ENCODE assay signal across 13 mouse cellular contexts in genomic region chr16:22955397-22956084, GRCm38 (mm10). TPM values are rescaled to one million over a fixed set of nuclear protein-coding genes. Genes with fewer than 3 reads are reported as not detected.
DNase-seq lines count a peak whose midpoint lies in the region; ATAC-seq lines count a peak whose summit lies in the region.
"Had no signal": no experiment of that assay in that cellular context is flagged by ENCODE, and none has a peak within 500 bp of the region (broad histone marks: within the 10 kb centered on the region; RNA-seq: fewer than 3 reads in every experiment).

No protein-coding gene starts in this region.

- WGBS in forebrain, embryonic 12.5 days: 56% methylated on average over 13 of the region's 13 CpGs
- WGBS in forebrain, embryonic 15.5 days: 59% methylated on average over 13 of the region's 13 CpGs
- 50% methylated on average over 13 of the region's 13 CpGs for WGBS in embryonic facial prominence, embryonic 10.5 days
- WGBS in midbrain, embryonic 12.5 days: 50% methylated on average over 13 of the region's 13 CpGs

- H3K27ac ChIP-seq in forebrain, embryonic 12.5 days: peak overlapping the region; percentile 68
- H3K27ac ChIP-seq in forebrain, embryonic 15.5 days (replicated peaks): no peak overlapping the region
- no peak overlapping the region; the same call in 1 of the 2 replicates for H3K27ac ChIP-seq in embryonic facial prominence, embryonic 10.5 days (replicated peaks)
- peak overlapping the region; percentile 61 for H3K27ac ChIP-seq in midbrain, embryonic 12.5 days (replicated peaks)
- H3K27ac ChIP-seq: embryonic facial prominence, embryonic 15.5 days; heart, embryonic 15.5 days; lung, embryonic 15.5 days had no signal

- H3K9ac ChIP-seq in forebrain, embryonic 12.5 days: no peak overlapping the region
- H3K9ac ChIP-seq in forebrain, embryonic 15.5 days (replicated peaks): no peak overlapping the region
- no peak overlapping the region for H3K9ac ChIP-seq in midbrain, embryonic 12.5 days (replicated peaks)
- H3K9ac ChIP-seq: embryonic facial prominence, embryonic 15.5 days; heart, embryonic 15.5 days; lung, embryonic 15.5 days had no signal

- peaks cover 7% of the 10 kb centered on the region; the same call in 1 of the 2 replicates for H3K4me1 ChIP-seq in forebrain, embryonic 12.5 days
- no peaks in the 10 kb centered on the region for H3K4me1 ChIP-seq in forebrain, embryonic 15.5 days
- H3K4me1 ChIP-seq in embryonic facial prominence, embryonic 10.5 days: peaks cover 9% of the 10 kb centered on the region
- peaks cover 3% of the 10 kb centered on the region; the same call in 1 of the 2 replicates for H3K4me1 ChIP-seq in midbrain, embryonic 12.5 days
- H3K4me1 ChIP-seq: embryonic facial prominence, embryonic 15.5 days; heart, embryonic 15.5 days; lung, embryonic 15.5 days had no signal

- no peak overlapping the region for H3K4me3 ChIP-seq in forebrain, embryonic 12.5 days (replicated peaks)
- no peak overlapping the region for H3K4me3 ChIP-seq in forebrain, embryonic 15.5 days
- no peak overlapping the region for H3K4me3 ChIP-seq in embryonic facial prominence, embryonic 10.5 days
- H3K4me3 ChIP-seq in midbrain, embryonic 12.5 days: no peak overlapping the region
- H3K4me3 ChIP-seq: embryonic facial prominence, embryonic 15.5 days; heart, embryonic 15.5 days; lung, embryonic 15.5 days had no signal

- H3K4me2 ChIP-seq in forebrain, embryonic 12.5 days: peak overlapping the region; percentile 22; the same call in 1 of the 2 replicates
- no peak overlapping the region for H3K4me2 ChIP-seq in forebrain, embryonic 15.5 days (replicated peaks)
- peak overlapping the region; percentile 31 for H3K4me2 ChIP-seq in midbrain, embryonic 12.5 days (replicated peaks)
- H3K4me2 ChIP-seq: embryonic facial prominence, embryonic 15.5 days; heart, embryonic 15.5 days; lung, embryonic 15.5 days had no signal

- no peaks in the 10 kb centered on the region for H3K27me3 ChIP-seq in forebrain, embryonic 12.5 days
- H3K27me3 ChIP-seq in forebrain, embryonic 15.5 days: no peaks in the 10 kb centered on the region
- H3K27me3 ChIP-seq in embryonic facial prominence, embryonic 10.5 days (replicated peaks; ENCODE audit: low read depth, poor library complexity, severe bottlenecking): no peaks in the 10 kb centered on the region
- no peaks in the 10 kb centered on the region for H3K27me3 ChIP-seq in midbrain, embryonic 12.5 days
- H3K27me3 ChIP-seq: embryonic facial prominence, embryonic 15.5 days; heart, embryonic 15.5 days; lung, embryonic 15.5 days had no signal

- peak; percentile 67; the same call in 1 of the 2 replicates for ATAC-seq in forebrain, embryonic 12.5 days (ENCODE audit: low FRiP score)
- ATAC-seq in forebrain, embryonic 15.5 days (replicated peaks): no peak; the same call in 1 of the 2 replicates
- peak; percentile 54 for ATAC-seq in midbrain, embryonic 12.5 days (ENCODE audit: low FRiP score, low read depth)
- ATAC-seq: activated CD4-positive, CD25-positive, alpha-beta regulatory T cell, adult 4 months had no signal

- H3K36me3 ChIP-seq in forebrain, embryonic 12.5 days (replicated peaks): no peaks in the 10 kb centered on the region
- no peaks in the 10 kb centered on the region for H3K36me3 ChIP-seq in forebrain, embryonic 15.5 days
- no peaks in the 10 kb centered on the region for H3K36me3 ChIP-seq in embryonic facial prominence, embryonic 10.5 days (replicated peaks)
- no peaks in the 10 kb centered on the region for H3K36me3 ChIP-seq in midbrain, embryonic 12.5 days
- H3K36me3 ChIP-seq: embryonic facial prominence, embryonic 15.5 days; heart, embryonic 15.5 days; lung, embryonic 15.5 days had no signal

- DNase-seq in ES-CJ7 (ENCODE audit: low read depth, low spot score): peak; percentile 89
- peak; percentile 60 for DNase-seq in embryonic facial prominence, embryonic 10.5 days (ENCODE audit: low spot score)
- no peak for DNase-seq in spleen, postnatal 36 days (ENCODE audit: low spot score in 2 of 2)
- DNase-seq in cerebellum, adult 11 months: no peak
- no peak for DNase-seq in cerebellum, adult 11-12 months

- no peaks in the 10 kb centered on the region for H3K9me3 ChIP-seq in forebrain, embryonic 12.5 days
- no peaks in the 10 kb centered on the region for H3K9me3 ChIP-seq in forebrain, embryonic 15.5 days
- no peaks in the 10 kb centered on the region for H3K9me3 ChIP-seq in embryonic facial prominence, embryonic 10.5 days
- H3K9me3 ChIP-seq in midbrain, embryonic 12.5 days: no peaks in the 10 kb centered on the region
- H3K9me3 ChIP-seq: embryonic facial prominence, embryonic 15.5 days; heart, embryonic 15.5 days; lung, embryonic 15.5 days had no signal

RNA-seq across cellular contexts. Expression of gene Hrg, which starts 4.7 kb away (rescaled TPM):
- not detected in 2 replicates for polyA plus RNA-seq in forebrain, embryonic 12.5 days (2016; fragmentation: Nextera tagmentation; extraction: Ambion mirVana)
- not detected in 2 replicates for polyA plus RNA-seq in forebrain, embryonic 15.5 days (2015; fragmentation: Nextera tagmentation; extraction: Ambion mirVana)
- polyA plus RNA-seq in embryonic facial prominence, embryonic 10.5 days (2016; fragmentation: Nextera tagmentation; extraction: Ambion mirVana): 0.16 TPM in 1 of 2 replicates, not detected in the other
- 0.17 TPM in 1 of 2 replicates, not detected in the other for polyA plus RNA-seq in midbrain, embryonic 12.5 days (2016; fragmentation: Nextera tagmentation; extraction: Ambion mirVana)
- polyA plus RNA-seq: activated CD4-positive, CD25-positive, alpha-beta regulatory T cell, adult 4 months; heart, embryonic 15.5 days; lung, embryonic 15.5 days; urinary bladder, adult 2 months had no signal

RNA-seq across cellular contexts. Expression of gene Fetub, which starts 37.4 kb away (rescaled TPM):
- polyA plus RNA-seq in forebrain, embryonic 12.5 days (2016; fragmentation: Nextera tagmentation; extraction: Ambion mirVana): not detected in 2 replicates
- polyA plus RNA-seq in forebrain, embryonic 15.5 days (2015; fragmentation: Nextera tagmentation; extraction: Ambion mirVana): not detected in 2 replicates
- not detected in 2 replicates for polyA plus RNA-seq in embryonic facial prominence, embryonic 10.5 days (2016; fragmentation: Nextera tagmentation; extraction: Ambion mirVana)
- not detected in 2 replicates for polyA plus RNA-seq in midbrain, embryonic 12.5 days (2016; fragmentation: Nextera tagmentation; extraction: Ambion mirVana)
- polyA plus RNA-seq: activated CD4-positive, CD25-positive, alpha-beta regulatory T cell, adult 4 months; heart, embryonic 15.5 days; lung, embryonic 15.5 days had no signal

Comparison
In these comparisons a context has a peak if more than half of its experiments do, and no peak if none do; other contexts are left out.
1. H3K27ac ChIP-seq: peak in forebrain, embryonic 12.5 days (single experiment) and midbrain, embryonic 12.5 days (single experiment); none in forebrain, embryonic 15.5 days (single experiment) and embryonic facial prominence, embryonic 10.5 days (single experiment).
2. DNase-seq: peak in ES-CJ7 (single experiment) and embryonic facial prominence, embryonic 10.5 days (single experiment); none in spleen, postnatal 36 days (0 of 2), cerebellum, adult 11 months (single experiment) and cerebellum, adult 11-12 months (single experiment).